Mouse (Mus musculus) heart, embryonic 11.5 days (tissue): ENCODE measurements around the gene Serpina3c. TPM values are rescaled to one million over a fixed set of nuclear protein-coding genes. Genes with fewer than 3 reads are reported as not detected.
"Not testable (repeated sequence)": the region's sequence is repeated elsewhere in the genome, so short reads cannot be mapped to it uniquely, and the experiment has no call there.

Experiments
- ATAC-seq: fragments of 200-750 bp; cut with Nextera tagmentation; replicated peaks from 2 replicates; pipeline ENCODE4 v1.8.0; 2017; ENCODE audit warnings: moderate library complexity; ENCODE audit not compliant: insufficient number of reproducible peaks, low FRiP score, low TSS enrichment
- H3K27ac ChIP-seq: fragments of 300-500 bp; sonication (generic); 2 replicates; pipeline ENCODE4 v1.5.1; 2014; ENCODE audit warnings: mild to moderate bottlenecking, low read depth, low read length
- H3K27me3 ChIP-seq: fragments of 300-500 bp; sonication (generic); 2 replicates; pipeline ENCODE4 v1.6.1; 2014; ENCODE audit warnings: mild to moderate bottlenecking, low read length, mixed read lengths; ENCODE audit not compliant: control insufficient read depth, insufficient read depth
- H3K36me3 ChIP-seq: fragments of 300-500 bp; sonication (generic); 2 replicates; pipeline ENCODE4 v1.6.1; 2014; ENCODE audit warnings: mild to moderate bottlenecking, low read length, moderate library complexity, mixed read lengths; ENCODE audit not compliant: control insufficient read depth, insufficient read depth
- H3K4me1 ChIP-seq: fragments of 300-500 bp; sonication (generic); 2 replicates; pipeline ENCODE4 v1.6.1; 2014; ENCODE audit warnings: low read length; ENCODE audit not compliant: control insufficient read depth, insufficient read depth
- H3K4me2 ChIP-seq: fragments of 300-500 bp; sonication (generic); 2 replicates; pipeline ENCODE4 v1.6.1; 2014; ENCODE audit warnings: mild to moderate bottlenecking, moderate library complexity
- H3K4me3 ChIP-seq: fragments of 300-500 bp; sonication (generic); 2 replicates; pipeline ENCODE4 v1.5.1; 2014; ENCODE audit warnings: low read depth, low read length
- H3K9ac ChIP-seq: fragments of 300-500 bp; sonication (generic); 2 replicates; pipeline ENCODE4 v1.6.1; 2014; ENCODE audit warnings: mild to moderate bottlenecking, low read depth, low read length, moderate library complexity
- H3K9me3 ChIP-seq: fragments of 300-500 bp; sonication (generic); replicated peaks from 2 replicates; pipeline ENCODE4 v1.6.1; 2016; ENCODE audit warnings: low read length; ENCODE audit not compliant: control insufficient read depth
- WGBS: fragments of 180-500 bp; shearing (Covaris S2); extraction: QIAGEN DNeasy Blood & Tissue Kit; methylation state at CpG from one replicate; pipeline ENCODE4 v1.1.7; 2014; ENCODE audit not compliant: insufficient replicate concordance; 5-methylcytosine and 5-hydroxymethylcytosine counted together
- polyA plus RNA-seq: library from polyadenylated mRNA; unstranded; fragments of >200 nt; fragmentation: Nextera tagmentation; extraction: Ambion mirVana; gene quantifications from 2 replicates; pipeline ENCODE4 v1.2.1, GENCODE M21; 2014

The Serpina3c gene
- polyA plus RNA-seq, 1 experiment from 2014 or later = not detected

DNA sequence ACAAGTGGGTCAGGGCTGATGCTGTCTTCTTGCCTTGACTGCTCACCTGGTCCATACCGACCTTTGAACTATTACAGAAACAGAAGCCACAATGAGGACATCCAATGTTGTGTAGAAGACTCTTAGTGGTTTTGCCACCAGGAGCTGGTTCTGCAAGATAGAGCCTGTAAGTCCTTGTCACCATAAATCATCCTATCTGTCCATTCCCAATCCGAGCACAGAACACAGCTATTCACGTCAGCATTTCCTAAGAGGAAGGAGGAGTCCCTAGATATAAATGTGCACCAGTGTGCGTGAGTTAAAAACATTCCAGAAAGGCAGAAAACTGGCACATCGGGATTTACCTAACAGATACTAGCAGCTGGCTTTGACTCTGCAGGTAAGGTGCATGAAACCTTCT lies 26.0 kb downstream of the Serpina3c start, which contains the start of gene Serpina3b:
Gene Serpina3b (plus strand): TSS at position 301 of the 400 bp plus-strand sequence.
- no peaks in the 10 kb centered on the region for H3K27me3 ChIP-seq
- ATAC-seq = no peak
- H3K4me2 ChIP-seq = no peak within 1 kb of the TSS
- H3K4me1 ChIP-seq = no peaks in the 10 kb centered on the region
- no peaks in the 10 kb centered on the region for H3K9me3 ChIP-seq
- H3K27ac ChIP-seq = no peak within 1 kb of the TSS
- WGBS = 72% methylated on average over 5 of the region's 5 CpGs
- no peaks in the 10 kb centered on the region for H3K36me3 ChIP-seq
- no peak within 1 kb of the TSS for H3K4me3 ChIP-seq
- no peak within 1 kb of the TSS for H3K9ac ChIP-seq

DNA sequence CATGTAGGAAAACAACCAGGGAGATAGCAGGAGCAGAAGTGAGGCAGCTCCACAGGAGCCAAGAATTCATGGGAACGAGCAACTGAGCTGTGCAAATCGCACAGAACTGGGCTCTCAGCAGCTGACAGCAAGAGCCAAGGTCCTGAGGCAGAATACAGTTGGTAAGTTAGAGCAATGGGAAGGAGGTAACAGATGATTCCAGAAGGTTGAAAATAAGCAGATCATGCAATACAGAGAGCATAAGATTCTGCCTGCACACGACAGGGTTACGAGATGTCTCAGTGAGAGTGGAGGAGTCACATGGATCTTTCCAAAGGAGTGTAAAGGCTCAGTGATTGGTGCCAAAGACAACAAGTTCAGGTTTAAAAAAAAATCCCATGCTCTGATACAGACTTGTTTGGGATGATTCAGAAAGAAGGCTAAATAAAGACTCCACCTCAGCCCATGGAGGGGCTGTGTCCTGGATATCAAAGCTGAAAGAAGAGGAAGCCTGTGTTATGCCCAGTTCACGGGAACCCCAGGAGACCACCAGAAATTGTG lies 28.6 kb downstream of the Serpina3c start:
- Histone ChIP-seq H3K36me3 (no peaks in the 10 kb centered on the region), H3K4me1 (no peaks in the 10 kb centered on the region), H3K4me3 (no peak overlapping the region), H3K27me3 (no peaks in the 10 kb centered on the region), H3K9ac (no peak overlapping the region), H3K4me2 (no peak overlapping the region), H3K27ac (no peak overlapping the region), H3K9me3 (no peaks in the 10 kb centered on the region)
- whole genome bisulfite sequencing = 63% methylated on average over 5 of the region's 5 CpGs
- ATAC-seq = 0 out of 2 replicates have a peak, but pooled peaks have one; percentile 17

DNA sequence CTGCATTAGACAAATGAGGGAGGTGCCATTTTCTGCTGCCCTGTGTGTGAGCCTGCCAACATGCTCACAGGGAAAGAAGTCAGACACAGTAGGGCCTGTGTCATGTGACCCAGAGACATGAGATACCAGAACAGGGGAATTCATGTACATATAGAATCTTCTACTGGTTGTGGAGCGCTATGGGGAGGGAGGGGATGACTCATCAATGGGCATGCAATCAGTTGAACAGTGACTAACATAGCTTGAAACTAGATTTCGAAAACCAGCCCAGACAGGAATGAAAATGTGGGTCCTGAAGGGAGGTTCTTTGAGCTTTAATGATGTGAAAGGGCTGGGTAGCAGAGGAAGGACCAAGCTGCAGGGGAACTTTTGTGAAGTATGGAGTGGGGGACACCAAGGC lies 29.7 kb downstream of the Serpina3c start:
- Histone ChIP-seq H3K36me3 (no peaks in the 10 kb centered on the region), H3K27ac (no peak overlapping the region), H3K4me1 (no peaks in the 10 kb centered on the region), H3K9me3 (no peaks in the 10 kb centered on the region), H3K4me2 (no peak overlapping the region), H3K4me3 (no peak overlapping the region), H3K27me3 (no peaks in the 10 kb centered on the region), H3K9ac (no peak overlapping the region)
- WGBS = 62% methylated on average over 2 of the region's 2 CpGs
- no peak for ATAC-seq

DNA sequence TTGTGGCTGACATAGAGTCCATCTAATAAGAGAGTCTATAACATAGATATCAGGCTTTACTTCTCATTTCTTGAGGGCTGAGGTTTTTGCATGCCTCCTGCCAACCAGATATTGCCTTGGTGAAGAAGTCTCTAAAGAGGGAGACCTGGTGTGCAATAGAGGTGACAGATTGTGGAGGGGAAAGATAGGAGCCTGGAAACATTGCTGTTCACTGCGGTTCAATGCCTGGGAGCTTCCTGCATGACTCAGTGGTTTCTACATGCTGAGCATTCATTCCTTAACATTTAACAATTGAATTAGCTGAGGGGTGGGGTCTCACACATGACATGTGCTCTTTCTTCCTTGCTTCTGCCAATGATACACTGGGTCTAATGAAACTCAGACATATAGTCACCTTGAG lies 30.6 kb downstream of the Serpina3c start:
- 57% methylated on average over 1 of the region's 1 CpGs for WGBS
- Histone ChIP-seq H3K9ac (no peak overlapping the region), H3K4me1 (no peaks in the 10 kb centered on the region), H3K36me3 (no peaks in the 10 kb centered on the region), H3K4me3 (no peak overlapping the region), H3K27me3 (no peaks in the 10 kb centered on the region), H3K27ac (no peak overlapping the region), H3K4me2 (no peak overlapping the region), H3K9me3 (no peaks in the 10 kb centered on the region)
- no peak for ATAC-seq

GRCm38 (mm10) chr12:104114921-104115579 lies 38.6 kb downstream of the Serpina3c start:
- Histone ChIP-seq H3K4me1 (no peaks in the 10 kb centered on the region), H3K27ac (no peak overlapping the region), H3K4me3 (no peak overlapping the region), H3K36me3 (no peaks in the 10 kb centered on the region), H3K9ac (no peak overlapping the region), H3K27me3 (no peaks in the 10 kb centered on the region), H3K4me2 (no peak overlapping the region), H3K9me3 (no peaks in the 10 kb centered on the region)
- WGBS = 43% methylated on average over 3 of the region's 3 CpGs
- ATAC-seq = no peak

- H3K27me3 ChIP-seq, H3K36me3 ChIP-seq, H3K4me2 ChIP-seq, H3K9ac ChIP-seq, H3K9me3 ChIP-seq, H3K4me3 ChIP-seq, H3K4me1 ChIP-seq, H3K27ac ChIP-seq, ATAC-seq: not testable (repeated sequence)
- WGBS = 83% methylated on average over 10 of the region's 11 CpGs
Observed at GRCm38 (mm10) chr12:104112333-104112732, 41.3 kb downstream of the Serpina3c start, which contains the start of gene Serpina3a. TSS of gene Serpina3a (plus strand) at chr12:104112724.

DNA sequence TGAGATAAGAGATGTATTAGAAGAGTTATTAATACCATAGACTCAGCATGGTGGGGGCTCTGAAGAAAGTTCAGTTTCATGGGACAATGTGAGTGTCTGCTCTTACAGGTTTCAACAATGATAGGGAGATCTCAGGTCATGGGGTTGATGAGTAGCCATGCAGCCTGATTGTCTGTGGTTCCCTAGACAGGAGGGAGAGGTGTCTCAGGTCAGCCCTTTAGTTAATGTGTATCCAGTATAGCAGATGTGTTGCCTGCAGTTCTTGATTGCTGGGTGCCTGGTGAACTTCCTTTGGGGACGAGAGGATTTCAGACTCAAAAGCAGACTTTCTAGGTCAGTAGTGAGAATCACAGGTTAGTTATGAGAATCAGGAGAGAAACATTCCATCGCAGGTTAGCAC lies 45.2 kb downstream of the Serpina3c start:
- Histone ChIP-seq H3K36me3 (no peaks in the 10 kb centered on the region), H3K27me3 (no peaks in the 10 kb centered on the region), H3K4me1 (no peaks in the 10 kb centered on the region), H3K27ac (no peak overlapping the region), H3K9ac (no peak overlapping the region), H3K4me3 (no peak overlapping the region), H3K4me2 (no peak overlapping the region), H3K9me3 (no peaks in the 10 kb centered on the region)
- 75% methylated on average over 2 of the region's 2 CpGs for WGBS
- no peak for ATAC-seq

DNA sequence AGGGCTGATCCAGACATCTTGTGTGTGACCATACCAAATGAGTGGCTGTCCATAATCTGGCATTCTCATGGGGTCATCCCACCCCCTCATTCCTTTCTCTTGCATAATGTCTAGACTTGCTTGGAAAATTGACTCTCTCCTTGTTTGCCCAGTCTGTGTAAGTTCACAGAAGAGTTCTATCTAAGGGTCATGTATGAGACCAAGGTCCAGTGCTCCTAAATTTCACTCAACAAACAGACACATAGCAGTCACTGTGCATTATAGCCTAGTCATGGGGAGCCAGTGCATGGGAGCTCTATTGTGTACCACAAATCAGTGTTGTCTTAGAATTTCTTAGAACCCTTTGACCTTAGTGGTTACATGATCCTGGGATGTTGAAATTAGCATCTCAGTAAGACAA lies 46.8 kb downstream of the Serpina3c start:
- Histone ChIP-seq H3K4me2 (no peak overlapping the region), H3K27me3 (no peaks in the 10 kb centered on the region), H3K4me1 (no peaks in the 10 kb centered on the region), H3K4me3 (no peak overlapping the region), H3K9ac (no peak overlapping the region), H3K27ac (no peak overlapping the region), H3K9me3 (no peaks in the 10 kb centered on the region), H3K36me3 (no peaks in the 10 kb centered on the region)
- ATAC-seq = no peak

DNA sequence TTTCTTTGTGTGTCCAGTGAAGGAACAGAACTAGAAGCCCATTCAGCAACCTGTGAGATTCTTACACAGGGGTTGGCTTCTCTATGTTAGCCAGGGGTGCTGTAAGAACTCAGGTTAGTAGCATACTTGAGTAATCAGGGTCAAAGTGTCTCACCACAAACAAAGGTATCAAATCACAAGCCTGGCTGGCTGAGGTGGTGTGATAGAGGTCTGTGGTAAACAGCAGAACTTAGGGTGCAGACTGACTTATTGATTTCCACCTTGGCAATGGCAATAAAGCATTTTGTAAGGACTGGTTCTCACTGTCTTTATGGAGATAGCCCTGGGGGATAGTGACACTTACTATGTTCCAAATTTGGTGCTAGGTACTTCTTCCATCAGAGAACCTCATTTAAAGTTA lies 47.8 kb downstream of the Serpina3c start:
- Histone ChIP-seq H3K9me3 (no peaks in the 10 kb centered on the region), H3K27ac (no peak overlapping the region), H3K4me3 (no peak overlapping the region), H3K27me3 (no peaks in the 10 kb centered on the region), H3K36me3 (no peaks in the 10 kb centered on the region), H3K9ac (no peak overlapping the region), H3K4me1 (no peaks in the 10 kb centered on the region), H3K4me2 (no peak overlapping the region)
- ATAC-seq = no peak
